ENCODE assay signal across 15 mouse cellular contexts in the genomic region with DNA sequence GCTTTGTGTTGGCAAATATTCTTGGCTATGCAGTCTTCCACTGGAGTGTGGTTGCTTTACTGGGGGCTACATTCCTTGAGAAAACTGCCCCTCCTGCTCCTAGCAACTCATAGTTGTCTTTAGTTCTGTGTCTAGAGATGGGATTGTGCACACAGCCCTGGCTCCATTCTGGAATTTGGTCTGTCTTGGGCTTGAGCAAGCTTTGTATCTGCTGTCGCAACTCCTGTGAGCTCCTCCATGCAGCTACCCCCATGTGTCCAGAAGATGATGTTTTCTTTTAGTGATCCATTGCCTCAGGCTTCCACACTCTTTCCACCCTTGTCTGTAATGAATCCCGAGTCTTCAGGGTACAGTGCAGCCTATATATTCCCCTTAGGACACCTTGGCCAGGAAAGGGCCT.
"Had no signal": no experiment of that assay in that cellular context is flagged by ENCODE, and none has a peak within 500 bp of the region (broad histone marks: within the 10 kb centered on the region; RNA-seq: fewer than 3 reads in every experiment).

No protein-coding gene starts in this region.

- DNase-seq: liver, postnatal 0 days; lung, embryonic 14.5 days; lung, postnatal 14 days; lung, postnatal 36 days; right cerebral cortex, postnatal 14 days; thymus, adult 2 months; thymus, postnatal 25 days; thymus, postnatal 4 days had no signal

- H3K9me3 ChIP-seq: megakaryocyte, embryonic 14.5 days; midbrain, embryonic 13.5 days; midbrain, embryonic 15.5 days; neural tube, embryonic 12.5 days; stomach, embryonic 15.5 days had no signal

- H3K27me3 ChIP-seq: megakaryocyte, embryonic 14.5 days; midbrain, embryonic 15.5 days; stomach, embryonic 15.5 days had no signal

- H3K9ac ChIP-seq: liver, postnatal 0 days; lung, embryonic 14.5 days; midbrain, embryonic 13.5 days; midbrain, embryonic 15.5 days; neural tube, embryonic 12.5 days; stomach, embryonic 15.5 days had no signal

- H3K4me3 ChIP-seq: megakaryocyte, embryonic 14.5 days; midbrain, embryonic 13.5 days; midbrain, embryonic 15.5 days; neural tube, embryonic 12.5 days; stomach, embryonic 15.5 days had no signal

- H3K27ac ChIP-seq: macrophage; midbrain, embryonic 13.5 days; midbrain, embryonic 15.5 days; neural tube, embryonic 12.5 days; stomach, embryonic 15.5 days; stomach, postnatal 0 days had no signal

- H3K36me3 ChIP-seq: midbrain, embryonic 13.5 days; midbrain, embryonic 15.5 days; neural tube, embryonic 12.5 days; stomach, embryonic 15.5 days had no signal
